Comparison of ENCODE assay signal across 18 mouse cellular contexts in the genomic region with DNA sequence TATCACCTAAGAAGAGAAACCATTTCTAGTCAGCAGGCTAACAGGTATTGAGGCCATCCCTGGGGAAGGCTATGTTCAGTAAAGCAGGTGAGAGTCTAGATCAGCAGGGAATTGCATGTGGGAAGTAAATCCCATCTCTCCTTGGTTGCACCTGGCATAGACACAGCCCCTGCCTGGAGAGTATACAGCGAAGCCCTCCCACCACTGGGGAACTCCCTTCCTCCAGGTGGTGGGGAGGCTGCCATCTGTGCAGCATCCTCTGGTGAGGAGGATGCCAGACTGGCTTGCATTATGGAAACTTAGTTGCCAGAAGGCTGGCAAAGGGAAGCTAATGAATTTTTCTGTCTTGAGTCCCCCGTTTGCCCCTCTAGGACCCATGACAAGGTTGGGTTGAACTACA. TPM values are rescaled to one million over a fixed set of nuclear protein-coding genes. Genes with fewer than 3 reads are reported as not detected.
A peak's percentile ranks its signal among the peaks of the same experiment; 100 is the strongest.
DNase-seq lines count a peak whose midpoint lies in the region; ATAC-seq lines count a peak whose summit lies in the region.
"Had no signal": no experiment of that assay in that cellular context is flagged by ENCODE, and none has a peak within 500 bp of the region (broad histone marks: within the 10 kb centered on the region; RNA-seq: fewer than 3 reads in every experiment).

No protein-coding gene starts in this region.

- DNase-seq in forebrain, embryonic 11.5 days (ENCODE audit: low spot score), result no peak
- peak; percentile 24 for DNase-seq in testis, postnatal 14 days (ENCODE audit: low spot score)
- no peak for DNase-seq in testis, postnatal 10 days (ENCODE audit: low spot score)
- peak; percentile 56 to 88 for DNase-seq in left cerebral cortex, postnatal 25 days (ENCODE audit: low spot score in 2 of 2)
- DNase-seq in kidney, adult 9 months, result no peak
- DNase-seq in adrenal gland, postnatal 36 days, result no peak
- DNase-seq in retina, postnatal 1 day, result no peak
- DNase-seq: adrenal gland, postnatal 25 days; lung, embryonic 14.5 days; midbrain, embryonic 14.5 days; thymus, postnatal 36 days had no signal

- H3K4me1 ChIP-seq in forebrain, embryonic 13.5 days, result no peaks in the 10 kb centered on the region; the same call in 1 of the 2 replicates
- no peaks in the 10 kb centered on the region for H3K4me1 ChIP-seq in forebrain, embryonic 11.5 days (replicated peaks; ENCODE audit: control insufficient read depth, insufficient read depth, low read length)
- H3K4me1 ChIP-seq: embryonic facial prominence, embryonic 13.5 days; hindbrain, embryonic 10.5 days; stomach, embryonic 15.5 days had no signal

- no peak overlapping the region for H3K4me3 ChIP-seq in forebrain, embryonic 13.5 days
- H3K4me3 ChIP-seq in forebrain, embryonic 11.5 days (ENCODE audit: low read depth, low read length), result no peak overlapping the region
- H3K4me3 ChIP-seq: embryonic facial prominence, embryonic 13.5 days; hindbrain, embryonic 10.5 days; stomach, embryonic 15.5 days had no signal

- H3K9ac ChIP-seq in forebrain, embryonic 13.5 days, result no peak overlapping the region
- no peak overlapping the region for H3K9ac ChIP-seq in forebrain, embryonic 11.5 days (ENCODE audit: low read length)
- H3K9ac ChIP-seq: embryonic facial prominence, embryonic 13.5 days; lung, embryonic 14.5 days; stomach, embryonic 15.5 days had no signal

- H3K27me3 ChIP-seq in forebrain, embryonic 13.5 days, result 0 out of 2 replicates have a peak, but pooled peaks cover 2% of the 10 kb centered on the region
- H3K27me3 ChIP-seq in forebrain, embryonic 11.5 days (ENCODE audit: control insufficient read depth, insufficient read depth, low read length), result no peaks in the 10 kb centered on the region
- H3K27me3 ChIP-seq: embryonic facial prominence, embryonic 13.5 days; stomach, embryonic 15.5 days had no signal

- no peak overlapping the region for H3K27ac ChIP-seq in forebrain, embryonic 13.5 days
- H3K27ac ChIP-seq in forebrain, embryonic 11.5 days (ENCODE audit: low read depth, low read length), result no peak overlapping the region
- H3K27ac ChIP-seq: embryonic facial prominence, embryonic 13.5 days; hindbrain, embryonic 10.5 days; stomach, embryonic 15.5 days had no signal

- WGBS in forebrain, embryonic 13.5 days, result 75% methylated on average over 2 of the region's 2 CpGs
- WGBS in forebrain, embryonic 11.5 days, result 84% methylated on average over 2 of the region's 2 CpGs

- no peaks in the 10 kb centered on the region for H3K36me3 ChIP-seq in forebrain, embryonic 13.5 days (ENCODE audit: poor library complexity, severe bottlenecking)
- no peaks in the 10 kb centered on the region for H3K36me3 ChIP-seq in forebrain, embryonic 11.5 days (ENCODE audit: control insufficient read depth, insufficient read depth, low read length)
- H3K36me3 ChIP-seq: embryonic facial prominence, embryonic 13.5 days; hindbrain, embryonic 10.5 days; stomach, embryonic 15.5 days had no signal

- intact Hi-C loops in left cerebral cortex, postnatal 25 days (cut with DNase I), result loop anchor here (5.0 kb wide), 1 partner anchor 135 kb away; no protein-coding TSS in a partner anchor

- peak; percentile 86; the same call in 1 of the 2 replicates for ATAC-seq in forebrain, embryonic 13.5 days
- no peak for ATAC-seq in forebrain, embryonic 11.5 days (replicated peaks; ENCODE audit: low FRiP score)
- ATAC-seq: activated CD4-positive, CD25-positive, alpha-beta regulatory T cell, adult 4 months; inflammation-experienced regulatory T-cells, adult 6 months had no signal

- no peak overlapping the region for H3K4me2 ChIP-seq in forebrain, embryonic 13.5 days
- no peak overlapping the region for H3K4me2 ChIP-seq in forebrain, embryonic 11.5 days (ENCODE audit: low read depth, low read length, severe bottlenecking)
- H3K4me2 ChIP-seq: embryonic facial prominence, embryonic 13.5 days; lung, embryonic 14.5 days; stomach, embryonic 15.5 days had no signal

- H3K9me3 ChIP-seq in forebrain, embryonic 13.5 days (replicated peaks), result no peaks in the 10 kb centered on the region
- no peaks in the 10 kb centered on the region for H3K9me3 ChIP-seq in forebrain, embryonic 11.5 days (ENCODE audit: control insufficient read depth, low read length)
- H3K9me3 ChIP-seq: stomach, embryonic 15.5 days had no signal

RNA-seq across cellular contexts. Expression of a gene that starts 11.5 kb away (rescaled TPM):
- 8.6 and 8.8 TPM in 2 replicates for polyA plus RNA-seq in forebrain, embryonic 13.5 days (2015; fragmentation: Nextera tagmentation; extraction: Ambion mirVana)
- 10.6 and 15.9 TPM in 2 replicates for polyA plus RNA-seq in forebrain, embryonic 11.5 days (2014; fragmentation: Nextera tagmentation; extraction: Ambion mirVana)
- total RNA-seq in left cerebral cortex, postnatal 25 days (2021), result 100 to 1,000 TPM; 138 TPM
- total RNA-seq in adrenal gland, postnatal 36 days (2021), result 10 to 100 TPM; 84.6 to 89.9 TPM
- total RNA-seq: granulocyte monocyte progenitor cell, adult 5-6 weeks had no signal
- polyA plus RNA-seq: activated CD4-positive, CD25-positive, alpha-beta regulatory T cell, adult 4 months had no signal

Comparison
In these comparisons a context has a peak if more than half of its experiments do, and no peak if none do; other contexts are left out.
1. DNase-seq: peak in testis, postnatal 14 days (single experiment) and left cerebral cortex, postnatal 25 days (2 of 2); none in forebrain, embryonic 11.5 days (single experiment), testis, postnatal 10 days (single experiment), kidney, adult 9 months (single experiment), adrenal gland, postnatal 36 days (0 of 2) and retina, postnatal 1 day (single experiment).